Mouse (Mus musculus) v-Abl transformed pro-B cells (cell line): Measurements from ENCODE around the gene Actl6b.

Source experiments
- in situ Hi-C, 2 experiments: fragments of 400-800 bp; cut with MboI; formaldehyde crosslinking; loops; one replicate each; pipeline ENCODE4 v1.15.1; 2025; ENCODE audit not compliant: unreplicated experiment in 2 of 2

The Actl6b gene

GRCm38 (mm10) chr5:137553411-137553837, at the start of gene Actl6b:
TSS of gene Actl6b (plus strand) at chr5:137553517.
- in situ Hi-C loops, result no loop called here

- in situ Hi-C loops, result loop anchor here (5.0 to 10.0 kb wide), 4 partner anchors 151 to 258 kb away; partner anchors contain the start of gene Slc12a9 (in 2 of the 2)
Observed at GRCm38 (mm10) chr5:137504041-137504440, 49.3 kb upstream of the Actl6b start.

GRCm38 (mm10) chr5:137510014-137510501, 43.3 kb upstream of the Actl6b start:
- in situ Hi-C loops, result no loop called here

- in situ Hi-C loops, result no loop called here
Observed at GRCm38 (mm10) chr5:137510573-137511390, 42.5 kb upstream of the Actl6b start.

GRCm38 (mm10) chr5:137511706-137512105, 41.6 kb upstream of the Actl6b start:
- in situ Hi-C loops, result no loop called here

- in situ Hi-C loops, result no loop called here
Observed at GRCm38 (mm10) chr5:137512847-137513794, 40.2 kb upstream of the Actl6b start.

GRCm38 (mm10) chr5:137513951-137514721, 39.2 kb upstream of the Actl6b start:
- in situ Hi-C loops, result no loop called here

- in situ Hi-C loops, result loop anchor here in 1 of 2 experiments (5.0 kb wide), 1 partner anchor 247 kb away; no protein-coding TSS in a partner anchor
Observed at GRCm38 (mm10) chr5:137514811-137515210, 38.5 kb upstream of the Actl6b start.

- in situ Hi-C loops, result loop anchor here in 1 of 2 experiments (5.0 kb wide), 1 partner anchor 244 kb away; no protein-coding TSS in a partner anchor
Observed at GRCm38 (mm10) chr5:137518436-137518835, 34.9 kb upstream of the Actl6b start, which contains the start of gene Gigyf1. TSS of gene Gigyf1 (plus strand) at chr5:137518548.

GRCm38 (mm10) chr5:137519691-137520550, 33.4 kb upstream of the Actl6b start:
- in situ Hi-C loops, result loop anchor here in 1 of 2 experiments (5.0 kb wide), 1 partner anchor 242 kb away; no protein-coding TSS in a partner anchor

- in situ Hi-C loops, result no loop called here
Observed at GRCm38 (mm10) chr5:137521861-137522260, 31.5 kb upstream of the Actl6b start.

- in situ Hi-C loops, result no loop called here
Observed at GRCm38 (mm10) chr5:137522711-137523110, 30.6 kb upstream of the Actl6b start.

GRCm38 (mm10) chr5:137523396-137524250, 29.7 kb upstream of the Actl6b start:
- in situ Hi-C loops, result no loop called here

GRCm38 (mm10) chr5:137524251-137524515, 29.1 kb upstream of the Actl6b start:
- in situ Hi-C loops, result no loop called here

- in situ Hi-C loops, result no loop called here
Observed at GRCm38 (mm10) chr5:137524671-137525070, 28.6 kb upstream of the Actl6b start.

- in situ Hi-C loops, result no loop called here
Observed at GRCm38 (mm10) chr5:137525511-137525910, 27.8 kb upstream of the Actl6b start.

GRCm38 (mm10) chr5:137526192-137526936, 27.0 kb upstream of the Actl6b start:
- in situ Hi-C loops, result no loop called here

- in situ Hi-C loops, result no loop called here
Observed at GRCm38 (mm10) chr5:137527413-137527812, 25.9 kb upstream of the Actl6b start.
